In genomic region chr9:42642821-42643220, GRCm38 (mm10) we compare ENCODE assay signal across 10 mouse cellular contexts.
DNase-seq lines count a peak whose midpoint lies in the region; ATAC-seq and TF ChIP-seq lines count a peak whose summit lies in the region.
"Had no signal": no experiment of that assay in that cellular context is flagged by ENCODE, and none has a peak within 500 bp of the region (broad histone marks: within the 10 kb centered on the region; RNA-seq: fewer than 3 reads in every experiment).

No protein-coding gene starts in this region.

- no peaks in the 10 kb centered on the region for H3K36me3 ChIP-seq in neural tube, embryonic 11.5 days (ENCODE audit: control insufficient read depth, insufficient read depth, low read length)
- H3K36me3 ChIP-seq in hindbrain, postnatal 0 days (ENCODE audit: insufficient read depth, low read length), result no peaks in the 10 kb centered on the region

- DNase-seq in neural tube, embryonic 11.5 days (ENCODE audit: low spot score), result peak; percentile 46
- DNase-seq in neural tube, embryonic 10.5 days (ENCODE audit: extremely low spot score, low spot score), result no peak
- DNase-seq in hindbrain, postnatal 0 days (ENCODE audit: low spot score), result peak; percentile 45
- peak; percentile 76 to 89 for DNase-seq in left cerebral cortex, adult 9 months (ENCODE audit: low spot score in 2 of 2)
- peak; percentile 87 to 90 for DNase-seq in right cerebral cortex, postnatal 36 days (ENCODE audit: low spot score in 2 of 2)
- DNase-seq in adrenal gland, adult (ENCODE audit: inconsistent age in 2 of 2, low spot score in 1 of 2), result no peak
- DNase-seq in adrenal gland, postnatal 25 days, result no peak
- DNase-seq: heart, postnatal 36 days; kidney, postnatal 14 days had no signal

- no peak overlapping the region for H3K4me2 ChIP-seq in neural tube, embryonic 11.5 days (ENCODE audit: low read depth)
- no peak overlapping the region for H3K4me2 ChIP-seq in hindbrain, postnatal 0 days (ENCODE audit: low read depth, low read length)

- peak; percentile 35; the same call in 1 of the 2 replicates for ATAC-seq in neural tube, embryonic 11.5 days (ENCODE audit: insufficient read depth, low FRiP score, low TSS enrichment)
- no peak for ATAC-seq in hindbrain, postnatal 0 days
- ATAC-seq in megakaryocyte-erythroid progenitor cell, adult 5-6 weeks (replicated peaks; ENCODE audit: low FRiP score, low TSS enrichment, poor library complexity, severe bottlenecking), result no peak

- H3K4me1 ChIP-seq in neural tube, embryonic 11.5 days (ENCODE audit: control insufficient read depth, insufficient read depth, low read length), result peaks cover 6% of the 10 kb centered on the region; the same call in 1 of the 2 replicates
- peaks cover 5% of the 10 kb centered on the region; the same call in 1 of the 2 replicates for H3K4me1 ChIP-seq in hindbrain, postnatal 0 days (ENCODE audit: insufficient read depth, low read length)

- no peaks in the 10 kb centered on the region for H3K27me3 ChIP-seq in neural tube, embryonic 11.5 days (ENCODE audit: control insufficient read depth, insufficient read depth, low read length)
- H3K27me3 ChIP-seq in hindbrain, postnatal 0 days (ENCODE audit: insufficient read depth, low read length), result no peaks in the 10 kb centered on the region

- no peaks in the 10 kb centered on the region for H3K9me3 ChIP-seq in neural tube, embryonic 11.5 days (ENCODE audit: control insufficient read depth, low read length)
- no peaks in the 10 kb centered on the region for H3K9me3 ChIP-seq in hindbrain, postnatal 0 days (ENCODE audit: low read length)

- H3K9ac ChIP-seq in neural tube, embryonic 11.5 days (ENCODE audit: low read length), result no peak overlapping the region
- no peak overlapping the region for H3K9ac ChIP-seq in hindbrain, postnatal 0 days (replicated peaks; ENCODE audit: low read length)

- WGBS in neural tube, embryonic 11.5 days, result 37% methylated on average over 5 of the region's 5 CpGs
- 30% methylated on average over 5 of the region's 5 CpGs for WGBS in hindbrain, postnatal 0 days

- no peak overlapping the region for H3K27ac ChIP-seq in neural tube, embryonic 11.5 days (ENCODE audit: low read depth, low read length)
- H3K27ac ChIP-seq in hindbrain, postnatal 0 days, result no peak overlapping the region

- no peak overlapping the region for H3K4me3 ChIP-seq in neural tube, embryonic 11.5 days (ENCODE audit: low read depth, low read length)
- H3K4me3 ChIP-seq in hindbrain, postnatal 0 days (ENCODE audit: low read length), result no peak overlapping the region

- no peak for TF ChIP-seq CTCF in hindbrain, postnatal 0 days (IDR thresholded peaks at IDR 0.05; ENCODE audit: low read depth)

Comparison
In these comparisons a context has a peak if more than half of its experiments do, and no peak if none do; other contexts are left out.
1. DNase-seq: peak in neural tube, embryonic 11.5 days (single experiment), hindbrain, postnatal 0 days (single experiment), left cerebral cortex, adult 9 months (2 of 2) and right cerebral cortex, postnatal 36 days (2 of 2); none in neural tube, embryonic 10.5 days (single experiment), adrenal gland, adult (0 of 2) and adrenal gland, postnatal 25 days (single experiment).